In the genomic region with DNA sequence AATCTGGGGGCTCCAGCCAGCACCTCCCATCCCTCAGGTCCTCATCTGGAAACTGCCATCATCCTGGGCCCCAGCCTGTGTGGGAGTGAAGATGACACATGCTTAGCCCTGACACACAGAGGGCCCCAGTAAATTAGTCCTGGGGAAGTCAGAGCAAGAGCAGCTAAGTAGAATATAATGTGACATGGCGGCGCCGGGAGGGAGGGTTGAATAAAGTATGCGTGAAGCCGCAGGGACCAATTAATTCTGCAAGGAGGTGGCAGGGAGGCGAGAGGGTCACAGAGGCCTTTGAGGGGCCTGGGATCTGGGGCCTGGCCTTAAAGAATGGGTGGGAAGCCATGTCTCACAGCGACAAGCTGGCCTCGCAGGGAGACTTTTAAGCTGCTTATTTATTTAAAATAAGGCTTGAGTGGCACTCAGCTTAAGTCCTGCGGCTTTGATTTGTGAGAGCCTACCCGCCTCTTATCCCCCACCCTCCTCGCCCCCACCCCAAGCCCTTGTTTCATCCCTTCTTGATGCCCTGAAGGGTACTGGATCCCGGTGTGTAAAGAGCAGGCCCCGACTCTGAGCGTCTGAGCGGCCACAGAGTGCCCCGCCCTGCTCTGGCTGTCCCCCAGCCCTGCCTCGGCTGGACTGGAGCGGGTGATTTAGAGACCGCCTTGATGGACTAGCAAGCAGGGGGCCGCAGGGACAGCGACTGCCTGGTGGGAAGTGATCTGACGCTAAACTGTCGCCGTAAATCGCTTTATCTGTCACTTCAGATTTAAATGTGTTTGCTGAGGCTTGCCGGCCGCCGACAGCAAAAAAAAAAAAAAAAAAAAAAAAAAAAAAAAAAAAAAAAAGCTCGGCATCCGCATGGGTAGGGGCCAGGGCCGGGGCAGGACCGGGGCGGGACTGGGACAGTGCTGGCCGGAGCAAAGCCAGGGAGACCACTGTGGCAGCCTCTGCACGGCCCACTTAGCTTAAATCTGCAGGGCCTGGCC, we compare ENCODE assay signal across 8 mouse cellular contexts. TPM values are rescaled to one million over a fixed set of nuclear protein-coding genes. Genes with fewer than 3 reads are reported as not detected.
A peak's percentile ranks its signal among the peaks of the same experiment; 100 is the strongest.
DNase-seq lines count a peak whose midpoint lies in the region; ATAC-seq and TF ChIP-seq lines count a peak whose summit lies in the region.

No protein-coding gene starts in this region.

- TF ChIP-seq POLR2A in embryonic fibroblast, embryonic 13.5 days (IDR thresholded peaks at IDR 0.05; ENCODE audit: low read depth, low read length) = 0 out of 2 replicates have a peak, but pooled peaks have one; percentile 9

- H3K4me3 ChIP-seq in embryonic fibroblast, embryonic 13.5 days (ENCODE audit: insufficient read depth, low read length) = no peak overlapping the region
- H3K4me3 ChIP-seq in hindbrain, embryonic 16.5 days (ENCODE audit: low read length) = no peak overlapping the region
- H3K4me3 ChIP-seq in midbrain, embryonic 13.5 days (replicated peaks) = no peak overlapping the region

- no peak overlapping the region for H3K27ac ChIP-seq in embryonic fibroblast, embryonic 13.5 days (ENCODE audit: insufficient read depth, low read length)
- no peak overlapping the region for H3K27ac ChIP-seq in hindbrain, embryonic 16.5 days (ENCODE audit: low read depth, low read length)
- H3K27ac ChIP-seq in midbrain, embryonic 13.5 days = peak overlapping the region; percentile 84

- peak overlapping the region; percentile 36 for H3K4me2 ChIP-seq in hindbrain, embryonic 16.5 days (ENCODE audit: low read length)
- peak overlapping the region; percentile 36 for H3K4me2 ChIP-seq in midbrain, embryonic 13.5 days (replicated peaks)

- no peak for TF ChIP-seq CTCF in embryonic fibroblast, embryonic 13.5 days (IDR thresholded peaks at IDR 0.05; ENCODE audit: borderline replicate concordance, insufficient read depth, low read length)

- no peaks in the 10 kb centered on the region for H3K36me3 ChIP-seq in hindbrain, embryonic 16.5 days (ENCODE audit: control insufficient read depth, insufficient read depth, low read length)
- H3K36me3 ChIP-seq in midbrain, embryonic 13.5 days = no peaks in the 10 kb centered on the region

- DNase-seq in adrenal gland, postnatal 10 days = peak; percentile 44
- no peak for DNase-seq in adrenal gland, postnatal 4 days (ENCODE audit: low spot score in 2 of 2)
- no peak for DNase-seq in thymus, postnatal 14 days

- ATAC-seq in hindbrain, embryonic 16.5 days = no peak
- ATAC-seq in midbrain, embryonic 13.5 days = peak; percentile 68
- ATAC-seq in monocyte, adult 5-6 weeks (replicated peaks; ENCODE audit: insufficient number of reproducible peaks, low FRiP score, low TSS enrichment, poor library complexity, severe bottlenecking) = no peak
- ATAC-seq in activated CD4-positive, CD25-positive, alpha-beta regulatory T cell, adult 4 months = no peak

- 6% methylated on average over 31 of the region's 35 CpGs for WGBS in hindbrain, embryonic 16.5 days
- WGBS in midbrain, embryonic 13.5 days = 2% methylated on average over 33 of the region's 35 CpGs

- H3K4me1 ChIP-seq in embryonic fibroblast, embryonic 13.5 days (ENCODE audit: control insufficient read depth, insufficient read depth, low read length) = peaks cover 17% of the 10 kb centered on the region; the same call in 1 of the 2 replicates
- H3K4me1 ChIP-seq in hindbrain, embryonic 16.5 days (ENCODE audit: control insufficient read depth, insufficient read depth, low read depth, low read length) = peaks cover 52% of the 10 kb centered on the region
- peaks cover 92% of the 10 kb centered on the region for H3K4me1 ChIP-seq in midbrain, embryonic 13.5 days (replicated peaks)

- H3K9ac ChIP-seq in hindbrain, embryonic 16.5 days (ENCODE audit: low read depth, low read length) = 0 out of 2 replicates have a peak overlapping the region, but pooled peaks have one; percentile 13
- H3K9ac ChIP-seq in midbrain, embryonic 13.5 days (replicated peaks) = peak overlapping the region; percentile 48; the same call in 1 of the 2 replicates

- no peaks in the 10 kb centered on the region for H3K9me3 ChIP-seq in hindbrain, embryonic 16.5 days (ENCODE audit: control insufficient read depth, low read length)
- H3K9me3 ChIP-seq in midbrain, embryonic 13.5 days = no peaks in the 10 kb centered on the region

- no peaks in the 10 kb centered on the region for H3K27me3 ChIP-seq in hindbrain, embryonic 16.5 days (replicated peaks; ENCODE audit: control insufficient read depth, insufficient read depth, low read length)
- H3K27me3 ChIP-seq in midbrain, embryonic 13.5 days = peaks cover 41% of the 10 kb centered on the region

RNA-seq across cellular contexts. Expression of a gene that starts 13.5 kb away (rescaled TPM):
- 100 to 1,000 TPM; 134 to 155 TPM for total RNA-seq in adrenal gland, postnatal 10 days (2021)
- total RNA-seq in adrenal gland, postnatal 4 days (2021) = 10 to 100 TPM; 32.4 to 35.0 TPM
- 3.6 and 5.2 TPM in 2 replicates for polyA plus RNA-seq in embryonic fibroblast, embryonic 13.5 days (2011; ENCODE audit: insufficient read length, low read depth, missing spikeins)
- 6.3 and 7.1 TPM in 2 replicates for polyA plus RNA-seq in hindbrain, embryonic 16.5 days (2015; fragmentation: Nextera tagmentation; extraction: Ambion mirVana)
- 2.9 and 3.0 TPM in 2 replicates for polyA plus RNA-seq in midbrain, embryonic 13.5 days (2015; fragmentation: Nextera tagmentation; extraction: Ambion mirVana)
- total RNA-seq in monocyte, adult 5-6 weeks (2017) = 0.32 to 1.8 TPM in 2 of 3 replicates, not detected in the other
- 1 to 10 TPM in 1 of 2 experiments, under 1 TPM in 1; 0.82 to 2.6 TPM for polyA plus RNA-seq in activated CD4-positive, CD25-positive, alpha-beta regulatory T cell, adult 4 months (2017; shearing (Covaris generic))

RNA-seq across cellular contexts. Expression of a gene that starts 30.3 kb away (rescaled TPM):
- total RNA-seq in adrenal gland, postnatal 10 days (2021) = 100 to 1,000 TPM; 101 to 107 TPM
- total RNA-seq in adrenal gland, postnatal 4 days (2021) = 100 to 1,000 TPM; 115 to 117 TPM
- 192 and 195 TPM in 2 replicates for polyA plus RNA-seq in embryonic fibroblast, embryonic 13.5 days (2011; ENCODE audit: insufficient read length, low read depth, missing spikeins)
- 214 and 236 TPM in 2 replicates for polyA plus RNA-seq in hindbrain, embryonic 16.5 days (2015; fragmentation: Nextera tagmentation; extraction: Ambion mirVana)
- 258 and 273 TPM in 2 replicates for polyA plus RNA-seq in midbrain, embryonic 13.5 days (2015; fragmentation: Nextera tagmentation; extraction: Ambion mirVana)
- total RNA-seq in monocyte, adult 5-6 weeks (2017) = 86.9 to 106 TPM (median 100 TPM) in 3 replicates
- polyA plus RNA-seq in activated CD4-positive, CD25-positive, alpha-beta regulatory T cell, adult 4 months (2017; shearing (Covaris generic)) = 100 to 1,000 TPM; 105 to 165 TPM

RNA-seq across cellular contexts. Expression of a gene that starts 35.5 kb away (rescaled TPM):
- 1 to 10 TPM; 1.1 to 2.0 TPM for total RNA-seq in adrenal gland, postnatal 10 days (2021)
- total RNA-seq in adrenal gland, postnatal 4 days (2021) = 1 to 10 TPM; 3.8 to 5.9 TPM
- polyA plus RNA-seq in embryonic fibroblast, embryonic 13.5 days (2011; ENCODE audit: insufficient read length, low read depth, missing spikeins) = 5.3 and 6.4 TPM in 2 replicates
- 8.8 and 11.3 TPM in 2 replicates for polyA plus RNA-seq in hindbrain, embryonic 16.5 days (2015; fragmentation: Nextera tagmentation; extraction: Ambion mirVana)
- polyA plus RNA-seq in midbrain, embryonic 13.5 days (2015; fragmentation: Nextera tagmentation; extraction: Ambion mirVana) = 8.3 and 9.2 TPM in 2 replicates
- total RNA-seq in monocyte, adult 5-6 weeks (2017) = 0.10 TPM in 1 of 3 replicates, not detected in the others
- not detected for polyA plus RNA-seq in activated CD4-positive, CD25-positive, alpha-beta regulatory T cell, adult 4 months (2017; shearing (Covaris generic))

RNA-seq across cellular contexts. Expression of a gene that starts 50.8 kb away (rescaled TPM):
- total RNA-seq in adrenal gland, postnatal 10 days (2021) = 10 to 100 TPM in 1 of 2 experiments, 1 to 10 TPM in 1; 9.8 to 10.1 TPM
- total RNA-seq in adrenal gland, postnatal 4 days (2021) = 10 to 100 TPM in 1 of 2 experiments, 1 to 10 TPM in 1; 8.7 to 11.3 TPM
- polyA plus RNA-seq in embryonic fibroblast, embryonic 13.5 days (2011; ENCODE audit: insufficient read length, low read depth, missing spikeins) = 0.35 and 1.3 TPM in 2 replicates
- 4.0 and 5.7 TPM in 2 replicates for polyA plus RNA-seq in hindbrain, embryonic 16.5 days (2015; fragmentation: Nextera tagmentation; extraction: Ambion mirVana)
- 3.9 and 4.8 TPM in 2 replicates for polyA plus RNA-seq in midbrain, embryonic 13.5 days (2015; fragmentation: Nextera tagmentation; extraction: Ambion mirVana)
- 265 to 357 TPM (median 285 TPM) in 3 replicates for total RNA-seq in monocyte, adult 5-6 weeks (2017)
- polyA plus RNA-seq in activated CD4-positive, CD25-positive, alpha-beta regulatory T cell, adult 4 months (2017; shearing (Covaris generic)) = 100 to 1,000 TPM; 208 to 288 TPM
